Mouse (Mus musculus): ENCODE results near the gene Msantd3. TPM values are rescaled to one million over a fixed set of nuclear protein-coding genes. Genes with fewer than 3 reads are reported as not detected.

The Msantd3 gene
- total RNA-seq, 2 experiments from 2014 or later, result 22.0 to 22.6 TPM

- no peak for DNase-seq
These were observed 65.9 kb downstream of the Msantd3 start for GRCm38 (mm10) chr4:48605650-48606049.

DNA sequence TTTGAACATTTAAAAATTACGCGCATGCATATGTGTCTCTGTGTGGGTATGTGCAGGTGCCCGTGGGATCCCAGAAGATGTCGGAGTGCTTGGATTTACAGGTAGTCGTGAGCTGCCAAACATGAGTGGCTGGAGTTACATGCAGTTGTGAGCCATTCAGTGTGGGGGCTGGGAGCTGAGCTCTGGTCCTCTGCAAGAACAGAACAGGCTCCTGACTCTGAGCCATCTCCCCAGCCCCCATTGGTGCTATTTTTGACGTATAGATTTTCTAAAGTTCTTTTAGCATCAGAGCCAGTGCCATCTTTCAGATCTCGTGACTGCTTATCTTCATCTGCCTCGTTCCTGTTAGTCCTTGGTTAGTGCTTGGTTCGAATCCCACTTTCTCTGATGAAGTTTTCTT, 69.8 kb downstream of the Msantd3 start:
- no peak for DNase-seq

DNA sequence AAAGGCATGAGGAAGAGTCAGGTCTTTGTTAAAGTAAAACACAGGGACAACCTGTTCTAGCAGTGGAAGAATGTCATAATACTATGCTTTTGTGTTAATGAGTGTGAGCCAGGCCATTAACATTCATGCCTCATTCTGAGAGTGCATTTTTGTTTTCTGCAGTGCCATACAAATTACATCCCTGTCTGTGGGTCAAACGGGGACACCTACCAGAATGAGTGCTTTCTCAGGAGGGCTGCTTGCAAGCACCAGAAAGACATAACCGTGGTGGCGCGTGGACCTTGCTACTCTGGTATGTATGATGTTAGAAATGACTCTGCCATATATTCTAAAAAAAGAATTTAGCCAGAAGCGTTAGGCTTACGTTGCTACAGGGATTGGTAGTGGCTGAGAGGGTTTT, 70.5 kb downstream of the Msantd3 start:
- DNase-seq, result no peak

Other genes with a start within 250 kb of the Msantd3 start
- gene Tex10, start 66.5 kb upstream of the Msantd3 start, total RNA-seq (2021), result 10 to 100 TPM; 13.1 to 13.8 TPM
- 1 to 10 TPM; 2.7 to 3.1 TPM for gene Tmeff1, start 45.2 kb downstream of the Msantd3 start, total RNA-seq (2021)
- gene Cavin4, start 123.6 kb downstream of the Msantd3 start, total RNA-seq (2021), result 100 to 1,000 TPM; 184 to 203 TPM

All from gastrocnemius, postnatal 10 days (tissue).